Mouse (Mus musculus) spleen, adult 2 months (tissue): ENCODE measurements around the gene Cyb5d1.

Experiments
- CTCF ChIP-seq: fragments of 200-500 bp; IDR thresholded peaks from 2 replicates; pipeline ENCODE4 v1.5.1; 2011; ENCODE audit warnings: mild to moderate bottlenecking, inconsistent platforms; ENCODE audit not compliant: insufficient read depth, insufficient read length, insufficient replicate concordance; ENCODE audit errors: extremely low read depth
- POLR2A ChIP-seq: fragments of 200-500 bp; IDR thresholded peaks from 2 replicates; pipeline ENCODE4 v1.6.1; 2011; ENCODE audit warnings: low read depth, low read length, inconsistent platforms

- TF ChIP-seq CTCF (no peak), POLR2A (no peak)
These were observed 18.1 kb upstream of the Cyb5d1 start, which contains the start of gene Kdm6b for GRCm38 (mm10) chr11:69413221-69414181.
